Mouse (Mus musculus): ENCODE measurements around the gene Cbwd1.

DNA sequence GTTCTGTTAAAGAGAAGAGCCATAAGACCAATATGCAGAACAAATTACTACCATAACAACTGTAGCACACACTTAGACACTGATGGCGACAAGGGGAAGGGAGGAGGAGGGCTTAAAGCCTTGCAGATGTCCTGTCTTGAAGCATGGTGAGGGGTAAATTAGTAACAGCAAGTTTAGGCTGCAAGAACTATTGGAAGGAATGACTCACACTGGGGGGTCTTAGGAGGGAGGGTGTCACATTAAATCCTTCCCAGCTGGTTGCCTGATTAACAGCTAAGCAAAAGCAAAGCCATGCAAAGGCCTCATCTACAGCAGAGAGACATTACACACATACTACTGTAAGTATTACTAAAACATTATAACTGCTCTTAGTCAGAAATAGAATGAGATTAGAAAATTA lies 32.4 kb downstream of the Cbwd1 start:
- TF ChIP-seq ZNF384 (IDR thresholded peaks at IDR 0.05; ENCODE audit: low read depth, low read length) (no peak), HCFC1 (IDR thresholded peaks at IDR 0.05; ENCODE audit: borderline replicate concordance, insufficient read depth, low read length) (no peak), ZC3H11A (IDR thresholded peaks at IDR 0.05; ENCODE audit: borderline replicate concordance, low read depth, low read length) (no peak)

All from ES-E14 (cell line).